Mouse (Mus musculus): Measurements from ENCODE around the gene H2-Ab1.

- TF ChIP-seq CTCF (IDR thresholded peaks at IDR 0.05), result peak; percentile 59
- no peak for TF ChIP-seq POLR2A (IDR thresholded peaks at IDR 0.05; ENCODE audit: insufficient read depth, low read depth, low read length)
- TF ChIP-seq EP300 (IDR thresholded peaks at IDR 0.05; ENCODE audit: insufficient read depth, low read depth, low read length), result no peak
These were observed 28.4 kb downstream of the H2-Ab1 start for GRCm38 (mm10) chr17:34285848-34286247.

Measured in heart, adult 2 months (tissue).